Mouse (Mus musculus): ENCODE measurements around the gene Mmp11. TPM values are rescaled to one million over a fixed set of nuclear protein-coding genes. Genes with fewer than 3 reads are reported as not detected.
A peak's percentile ranks its signal among the peaks of the same experiment; 100 is the strongest.
"Not testable (repeated sequence)": the region's sequence is repeated elsewhere in the genome, so short reads cannot be mapped to it uniquely, and the experiment has no call there.

Mmp11 gene
- total RNA-seq, 2 experiments from 2014 or later = 5.9 to 7.7 TPM

- intact Hi-C loops (cut with DNase I) = no loop called here
- no peak for DNase-seq
Observed at GRCm38 (mm10) chr10:75904391-75904790, 31.9 kb downstream of the Mmp11 start.

- intact Hi-C loops (cut with DNase I) = loop anchor here (2.0 kb wide), 1 partner anchor 22 kb away; the partner anchor contains the start of gene Smarcb1
- peak; percentile 52 to 66 for DNase-seq
Observed at GRCm38 (mm10) chr10:75898846-75899245, 37.5 kb downstream of the Mmp11 start.

DNA sequence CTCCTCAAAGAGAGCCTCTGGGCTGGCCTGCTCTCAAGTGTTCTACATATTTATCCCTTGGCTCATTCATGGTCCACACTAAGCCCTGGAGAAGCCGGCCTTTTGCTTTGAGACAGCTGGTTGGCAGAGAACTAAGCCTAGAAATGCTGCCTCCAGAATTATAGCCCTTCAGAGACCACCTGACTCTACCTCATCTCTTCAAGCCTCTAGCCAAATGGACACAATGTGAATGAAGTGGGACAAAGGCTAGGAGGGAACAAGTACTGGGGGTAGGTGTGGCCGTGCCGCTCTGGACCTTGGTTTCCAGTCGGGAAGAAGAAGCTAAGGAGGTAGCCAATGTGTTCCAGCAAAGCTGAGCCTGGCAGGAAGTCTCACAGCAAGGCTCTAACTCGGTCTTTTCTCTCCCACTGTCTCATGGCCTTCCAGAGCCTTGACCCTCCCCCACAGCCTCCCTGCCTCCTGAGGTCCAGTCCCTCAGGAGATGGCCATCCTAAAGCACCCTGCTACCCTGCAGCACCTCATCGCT lies 38.2 kb downstream of the Mmp11 start:
- no peak for DNase-seq
- intact Hi-C loops (cut with DNase I) = loop anchor here (2.0 kb wide), 1 partner anchor 23 kb away; the partner anchor contains the start of gene Smarcb1

GRCm38 (mm10) chr10:75897373-75897772 lies 38.9 kb downstream of the Mmp11 start:
- intact Hi-C loops (cut with DNase I) = loop anchor here (1.0 kb wide), 1 partner anchor 54 kb away; no protein-coding TSS in a partner anchor
- DNase-seq = peak; percentile 72 to 80

DNA sequence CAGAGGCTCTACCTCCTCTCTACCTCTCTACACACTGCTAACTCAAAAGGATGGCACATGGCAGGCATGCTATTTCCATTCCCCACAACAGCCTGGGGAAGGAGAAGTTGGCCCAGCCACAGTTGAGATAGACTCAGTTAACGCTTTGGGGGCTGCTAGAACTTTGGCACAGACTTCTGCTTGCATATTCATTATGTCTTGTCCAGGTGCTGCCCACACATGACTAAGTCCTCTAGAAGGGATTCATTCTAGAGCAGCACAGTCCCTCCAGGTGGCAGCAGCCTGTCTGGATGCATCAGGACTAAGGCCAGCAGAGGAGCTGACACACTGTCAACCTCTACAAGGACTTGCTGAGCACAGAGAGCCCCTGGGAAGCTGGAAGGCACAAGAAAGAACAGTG lies 40.1 kb downstream of the Mmp11 start:
- DNase-seq = no peak
- intact Hi-C loops (cut with DNase I) = no loop called here

- DNase-seq = no peak
- intact Hi-C loops (cut with DNase I) = no loop called here
Observed at GRCm38 (mm10) chr10:75895730-75896129, 40.6 kb downstream of the Mmp11 start.

DNA sequence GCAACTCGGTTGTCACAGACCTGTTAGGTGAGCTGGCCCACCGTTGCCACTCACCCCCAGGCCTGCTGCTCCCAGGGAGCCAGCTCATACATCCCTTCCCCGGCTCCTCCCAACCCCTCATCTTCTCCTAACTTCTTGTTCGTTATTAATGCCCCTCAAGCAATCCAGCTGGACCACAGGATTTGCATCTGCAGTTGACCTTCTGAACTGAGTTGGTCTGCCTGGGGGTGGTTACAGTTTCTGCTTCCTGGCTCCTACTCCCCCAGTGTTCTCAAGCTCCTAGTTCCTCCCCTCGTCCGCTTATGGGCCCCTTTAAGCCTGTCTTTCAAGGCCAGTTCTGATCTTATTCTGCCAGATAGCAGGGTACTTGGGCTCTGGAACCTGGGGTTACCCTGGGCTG lies 41.7 kb downstream of the Mmp11 start:
- DNase-seq = no peak
- intact Hi-C loops (cut with DNase I) = no loop called here

DNA sequence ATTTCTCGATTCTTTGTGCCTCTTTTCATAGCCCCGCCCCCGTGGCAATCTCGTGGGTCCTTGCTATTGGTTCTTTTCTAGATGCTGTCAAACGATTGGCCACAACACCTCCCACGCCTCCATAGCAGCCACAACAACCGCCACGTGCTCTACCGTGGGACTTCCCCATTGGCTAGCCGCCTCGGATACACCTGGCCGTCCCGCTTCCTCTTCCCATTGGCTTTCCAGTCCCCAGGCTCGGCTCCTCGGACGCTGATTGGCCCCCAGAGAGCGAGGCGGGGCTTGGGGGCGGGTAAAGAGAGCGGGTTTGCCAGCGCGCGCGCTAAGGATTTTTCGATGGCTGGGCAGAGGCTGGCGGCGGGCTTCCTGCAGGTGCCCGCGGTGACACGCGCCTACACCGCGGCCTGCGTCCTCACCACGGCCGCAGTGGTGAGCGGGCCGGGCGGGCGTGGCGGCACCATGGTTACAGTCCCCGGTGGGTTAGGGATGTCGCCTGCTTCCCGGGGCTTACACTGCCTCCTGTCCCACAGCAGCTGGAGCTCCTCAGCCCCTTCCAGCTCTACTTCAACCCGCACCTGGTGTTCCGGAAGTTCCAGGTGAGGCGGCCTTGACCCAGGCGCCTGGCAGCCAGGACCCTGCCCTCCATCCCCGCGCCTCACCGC lies 43.1 kb downstream of the Mmp11 start, which contains the start of gene Derl3:
Derl3 (plus strand) TSS at position 325 of the 662 bp plus-strand sequence.
- intact Hi-C loops (cut with DNase I) = no loop called here
- peak; percentile 81 for DNase-seq

GRCm38 (mm10) chr10:75889406-75890153 lies 46.7 kb downstream of the Mmp11 start:
- DNase-seq = no peak
- intact Hi-C loops (cut with DNase I) = loop anchor here (10.0 kb wide), 1 partner anchor 315 kb away; no protein-coding TSS in a partner anchor

DNA sequence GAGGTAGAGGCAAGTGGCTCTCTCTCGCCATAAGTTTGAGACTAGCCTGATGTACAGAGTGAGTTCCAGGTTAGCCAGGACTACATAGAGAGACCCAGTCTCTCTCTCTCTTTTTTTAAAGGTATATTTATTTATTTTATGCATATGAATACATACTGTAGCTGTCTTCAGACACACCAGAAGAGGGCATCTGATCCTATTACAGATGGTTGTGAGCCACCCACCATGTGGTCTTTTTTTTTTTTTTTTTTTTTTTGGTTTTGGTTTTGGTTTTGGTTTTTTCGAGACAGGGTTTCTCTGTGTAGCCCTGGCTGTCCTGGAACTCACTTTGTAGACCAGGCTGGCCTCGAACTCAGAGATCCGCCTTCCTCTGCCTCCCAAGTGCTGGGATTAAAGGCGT lies 48.8 kb downstream of the Mmp11 start:
- intact Hi-C loops (cut with DNase I) = loop anchor here (10.0 kb wide), 1 partner anchor 317 kb away; no protein-coding TSS in a partner anchor
- not testable (repeated sequence) for DNase-seq

GRCm38 (mm10) chr10:75884742-75885141 lies 51.6 kb downstream of the Mmp11 start:
- no peak for DNase-seq
- intact Hi-C loops (cut with DNase I) = loop anchor here (10.0 kb wide), 1 partner anchor 320 kb away; no protein-coding TSS in a partner anchor

- peak; percentile 75 to 79 for DNase-seq
- intact Hi-C loops (cut with DNase I) = loop anchor here (1.0 to 10.0 kb wide), 2 partner anchors 68 to 322 kb away; no protein-coding TSS in a partner anchor
Observed at GRCm38 (mm10) chr10:75883232-75883552, 53.1 kb downstream of the Mmp11 start.

DNA sequence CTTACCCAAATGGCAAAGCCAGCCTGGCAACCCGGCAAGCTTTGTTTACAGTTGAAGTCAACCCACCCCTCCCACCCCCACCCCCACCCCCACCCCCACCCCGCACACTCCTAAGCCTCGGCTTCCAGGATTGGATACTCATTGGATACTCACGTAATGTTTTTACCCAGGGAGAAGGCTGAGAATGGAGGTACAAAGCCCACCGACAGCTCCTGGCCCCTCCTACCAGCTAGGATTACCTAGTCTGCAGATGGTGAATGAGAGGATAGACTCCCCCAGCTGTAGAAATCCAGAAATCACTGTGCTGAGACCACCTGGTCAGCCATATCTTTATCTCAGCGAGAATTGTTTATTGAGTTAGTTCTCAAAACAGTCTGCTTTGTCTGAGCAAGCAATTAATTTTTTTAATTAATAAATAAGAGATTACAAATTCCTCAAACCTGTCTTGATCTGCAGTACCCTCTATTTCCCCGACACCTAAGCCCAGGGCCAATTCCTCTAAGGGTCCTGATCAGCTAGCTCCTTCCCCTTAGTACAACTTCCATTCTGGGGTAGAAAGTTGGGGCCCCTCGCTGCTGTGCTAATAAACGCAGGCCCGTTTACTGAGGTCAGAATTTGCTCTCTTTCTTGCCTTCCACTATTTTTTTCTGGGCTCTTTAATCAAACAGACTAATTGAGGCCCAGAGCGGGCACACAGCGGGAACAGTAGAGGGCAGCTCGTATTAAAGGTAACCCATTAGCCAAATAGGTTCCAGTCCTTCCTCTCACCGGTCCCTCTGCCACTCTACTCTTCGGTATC lies 53.7 kb downstream of the Mmp11 start:
- intact Hi-C loops (cut with DNase I) = loop anchor here (1.0 to 10.0 kb wide), 2 partner anchors 69 to 322 kb away; no protein-coding TSS in a partner anchor
- no peak for DNase-seq

GRCm38 (mm10) chr10:75881578-75882432 lies 54.5 kb downstream of the Mmp11 start:
- intact Hi-C loops (cut with DNase I) = loop anchor here (10.0 kb wide), 1 partner anchor 323 kb away; no protein-coding TSS in a partner anchor
- no peak for DNase-seq

GRCm38 (mm10) chr10:75880771-75881577 lies 55.3 kb downstream of the Mmp11 start:
- intact Hi-C loops (cut with DNase I) = loop anchor here (10.0 kb wide), 1 partner anchor 324 kb away; no protein-coding TSS in a partner anchor
- DNase-seq = no peak

- no peak for DNase-seq
- intact Hi-C loops (cut with DNase I) = loop anchor here (10.0 kb wide), 1 partner anchor 324 kb away; no protein-coding TSS in a partner anchor
Observed at GRCm38 (mm10) chr10:75880351-75880750, 55.9 kb downstream of the Mmp11 start.

- intact Hi-C loops (cut with DNase I) = no loop called here
- DNase-seq = no peak
Observed at GRCm38 (mm10) chr10:75878836-75879235, 57.5 kb downstream of the Mmp11 start.

DNA sequence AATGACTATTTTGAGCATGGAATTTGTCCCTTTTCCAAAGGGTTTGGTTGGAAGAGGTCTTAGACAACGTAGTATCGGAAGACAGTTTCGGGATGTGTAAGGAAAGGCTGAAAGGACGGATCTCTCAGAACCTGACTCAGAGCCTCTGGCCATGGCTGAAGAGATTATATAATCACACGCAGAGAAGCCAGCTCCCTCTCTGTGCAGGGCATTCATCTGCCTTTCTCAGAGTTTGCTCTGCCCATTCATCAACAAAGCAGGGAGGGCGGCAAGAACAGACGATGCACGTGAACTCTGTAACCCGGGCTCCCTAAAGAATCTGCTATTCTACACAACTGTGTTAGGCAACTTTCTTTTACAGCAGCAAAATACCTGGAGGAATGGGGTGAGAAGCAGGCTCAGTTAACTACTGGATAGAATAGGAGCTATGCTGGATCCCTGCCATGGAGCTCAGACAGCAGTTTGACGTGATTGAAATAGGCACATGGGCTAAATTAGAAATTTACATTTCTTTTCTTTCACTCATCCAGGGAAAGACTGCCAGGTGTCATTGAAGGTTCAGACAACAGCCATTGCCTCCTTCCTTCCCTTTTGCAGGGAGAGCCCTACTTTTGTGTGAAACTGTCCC lies 62.6 kb downstream of the Mmp11 start:
- no peak for DNase-seq
- intact Hi-C loops (cut with DNase I) = no loop called here

Measured in heart, postnatal 36 days (tissue).